Mouse (Mus musculus) forebrain, embryonic 11.5 days (tissue): ENCODE measurements at regions not wholly inside any gene's neighbourhood (a gene's known extent, or its start where the extent isn't known, plus 50 kb on each side); places are given as distances from the start of the nearest gene placed in this dataset.
"Not testable (repeated sequence)": the region's sequence is repeated elsewhere in the genome, so short reads cannot be mapped to it uniquely, and the experiment has no call there.

Experiments used
- ATAC-seq: fragments of 200-750 bp; cut with Nextera tagmentation; replicated peaks from 2 replicates; pipeline ENCODE4 v1.8.0; 2017; ENCODE audit warnings: moderate TSS enrichment; ENCODE audit not compliant: low FRiP score
- DNase-seq: peaks from one replicate; pipeline ENCODE4 v3.0.0-alpha.2; 2017; ENCODE audit warnings: low spot score
- H3K27ac ChIP-seq: fragments of 300-500 bp; sonication (generic); 2 replicates; pipeline ENCODE4 v1.5.1; 2014; ENCODE audit warnings: low read depth, low read length
- H3K27me3 ChIP-seq: fragments of 300-500 bp; sonication (generic); 2 replicates; pipeline ENCODE4 v1.6.1; 2014; ENCODE audit warnings: mild to moderate bottlenecking, low read length, mixed read lengths; ENCODE audit not compliant: control insufficient read depth, insufficient read depth
- H3K36me3 ChIP-seq: fragments of 300-500 bp; sonication (generic); 2 replicates; pipeline ENCODE4 v1.6.1; 2014; ENCODE audit warnings: mild to moderate bottlenecking, low read length, moderate library complexity, mixed read lengths; ENCODE audit not compliant: control insufficient read depth, insufficient read depth
- H3K4me1 ChIP-seq: fragments of 300-500 bp; sonication (generic); replicated peaks from 2 replicates; pipeline ENCODE4 v1.6.1; 2014; ENCODE audit warnings: low read length, mixed read lengths; ENCODE audit not compliant: control insufficient read depth, insufficient read depth
- H3K4me2 ChIP-seq: fragments of 300-500 bp; sonication (generic); 2 replicates; pipeline ENCODE4 v1.6.1; 2014; ENCODE audit warnings: low read depth, mild to moderate bottlenecking, low read length, moderate library complexity, mixed read lengths; ENCODE audit not compliant: severe bottlenecking
- H3K4me3 ChIP-seq: fragments of 300-500 bp; sonication (generic); 2 replicates; pipeline ENCODE4 v1.5.1; 2014; ENCODE audit warnings: low read depth, low read length
- H3K9ac ChIP-seq: fragments of 300-500 bp; sonication (generic); 2 replicates; pipeline ENCODE4 v1.6.1; 2014; ENCODE audit warnings: low read length
- H3K9me3 ChIP-seq: fragments of 300-500 bp; sonication (generic); 2 replicates; pipeline ENCODE4 v1.6.1; 2016; ENCODE audit warnings: low read length, mixed read lengths; ENCODE audit not compliant: control insufficient read depth
- WGBS: fragments of 180-500 bp; shearing (Covaris S2); extraction: QIAGEN DNeasy Blood & Tissue Kit; methylation state at CpG from one replicate; pipeline ENCODE4 v1.1.7; 2014; 5-methylcytosine and 5-hydroxymethylcytosine counted together

DNA sequence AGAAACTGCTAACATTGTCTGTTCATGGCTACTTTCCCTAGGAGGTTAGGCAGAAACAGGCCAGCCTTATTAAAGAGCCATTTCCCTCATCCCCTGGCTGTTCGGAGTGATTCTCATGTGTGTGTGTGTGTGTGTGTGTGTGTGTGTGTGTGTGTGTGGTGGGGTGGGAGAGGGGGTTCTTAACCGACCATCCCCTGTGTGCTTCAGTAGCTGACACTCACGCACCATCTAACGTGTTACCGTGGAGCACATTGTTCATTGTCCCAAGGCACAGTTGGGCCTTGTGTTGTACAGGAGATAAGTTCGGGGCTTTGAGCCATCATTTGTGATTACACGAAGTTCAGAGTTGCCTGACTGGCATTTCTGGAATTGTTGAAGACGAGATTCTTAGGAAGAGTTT, 97.8 kb upstream of the Arl4c start:
- Histone ChIP-seq H3K4me3 (no peak overlapping the region), H3K27ac (no peak overlapping the region), H3K9ac (no peak overlapping the region), H3K36me3 (no peaks in the 10 kb centered on the region), H3K27me3 (no peaks in the 10 kb centered on the region), H3K9me3 (no peaks in the 10 kb centered on the region), H3K4me2 (no peak overlapping the region), H3K4me1 (no peaks in the 10 kb centered on the region; the same call in 1 of the 2 replicates)
- ATAC-seq (0 out of 2 replicates have a peak, but pooled peaks have one; percentile 42), DNase-seq (no peak)
- WGBS: 34% methylated on average over 8 of the region's 8 CpGs

DNA sequence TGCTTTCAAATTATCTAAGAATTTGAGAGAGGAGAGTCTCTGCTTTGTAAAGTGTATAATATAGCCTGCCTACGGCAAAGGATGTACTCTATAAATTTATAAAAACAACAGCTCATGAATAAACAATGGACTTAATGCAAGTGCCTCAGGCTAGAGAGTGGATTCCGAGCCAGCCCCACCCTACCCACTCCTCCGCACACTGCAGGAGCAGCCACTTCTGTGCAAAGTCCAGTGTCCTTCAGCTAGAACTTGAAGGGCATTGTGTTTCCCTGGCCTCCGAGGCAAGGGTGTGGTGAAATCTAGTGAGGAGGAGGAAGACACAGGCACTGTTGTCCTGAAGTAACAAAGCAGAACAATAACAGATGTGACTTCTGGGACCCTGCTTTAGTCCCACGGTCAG, 98.4 kb upstream of the Arl4c start:
- ATAC-seq: no peak
- 42% methylated on average over 5 of the region's 5 CpGs for WGBS
- H3K9me3 ChIP-seq: no peaks in the 10 kb centered on the region
- no peak overlapping the region for H3K4me3 ChIP-seq
- no peak overlapping the region for H3K27ac ChIP-seq
- H3K36me3 ChIP-seq: no peaks in the 10 kb centered on the region
- no peaks in the 10 kb centered on the region for H3K27me3 ChIP-seq
- no peak for DNase-seq
- no peaks in the 10 kb centered on the region; the same call in 1 of the 2 replicates for H3K4me1 ChIP-seq
- no peak overlapping the region for H3K9ac ChIP-seq
- no peak overlapping the region for H3K4me2 ChIP-seq

DNA sequence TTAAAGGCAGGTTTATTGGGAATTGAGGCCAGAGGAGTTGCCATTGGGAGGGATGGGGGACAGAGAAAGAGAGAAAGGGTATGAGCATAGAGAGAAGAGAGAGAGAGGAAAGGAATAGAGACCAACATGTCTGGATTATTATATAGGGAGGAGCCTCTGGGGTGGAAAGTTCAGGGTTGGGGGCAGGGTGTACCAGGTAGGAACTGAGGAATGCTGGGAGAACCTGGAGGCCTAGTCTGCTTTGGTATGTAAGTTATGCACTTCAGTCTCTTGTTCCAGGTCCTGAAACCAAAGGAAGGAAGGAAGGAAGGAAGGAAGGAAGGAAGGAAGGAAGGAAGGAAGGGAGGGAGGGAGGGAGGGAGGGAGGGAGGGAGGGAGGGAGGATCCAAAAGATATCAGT, 99.1 kb upstream of the Arl4c start:
- DNase-seq, H3K4me3 ChIP-seq, H3K27me3 ChIP-seq, ATAC-seq, H3K4me1 ChIP-seq, H3K27ac ChIP-seq, H3K4me2 ChIP-seq, H3K9me3 ChIP-seq, H3K9ac ChIP-seq, H3K36me3 ChIP-seq: not testable (repeated sequence)

DNA sequence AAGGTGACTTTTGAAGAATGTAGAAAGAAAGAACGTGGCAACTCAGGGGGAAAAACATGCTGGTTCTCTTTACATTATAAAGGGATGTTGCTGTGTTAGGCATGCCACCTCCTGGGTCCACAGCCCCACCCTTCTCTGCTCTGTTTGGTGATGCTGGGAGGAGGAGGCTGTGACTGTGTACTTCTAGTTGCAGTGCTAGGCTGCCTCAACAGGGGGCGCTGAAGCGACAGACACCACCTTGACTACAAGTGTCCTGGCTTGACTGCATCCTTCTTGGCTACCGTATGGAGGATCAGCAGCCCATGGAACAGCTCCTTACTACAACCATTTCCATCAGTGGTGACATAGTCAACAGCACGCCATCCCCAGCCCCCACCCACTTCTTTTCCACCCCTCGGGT, 104.9 kb upstream of the Arl4c start:
- H3K27me3 ChIP-seq: no peaks in the 10 kb centered on the region
- H3K4me1 ChIP-seq: no peaks in the 10 kb centered on the region
- DNase-seq (peak; percentile 60), ATAC-seq (no peak)
- no peak overlapping the region for H3K27ac ChIP-seq
- no peaks in the 10 kb centered on the region for H3K9me3 ChIP-seq
- H3K9ac ChIP-seq: no peak overlapping the region
- WGBS: 56% methylated on average over 6 of the region's 6 CpGs
- H3K36me3 ChIP-seq: no peaks in the 10 kb centered on the region
- no peak overlapping the region for H3K4me2 ChIP-seq
- no peak overlapping the region for H3K4me3 ChIP-seq

DNA sequence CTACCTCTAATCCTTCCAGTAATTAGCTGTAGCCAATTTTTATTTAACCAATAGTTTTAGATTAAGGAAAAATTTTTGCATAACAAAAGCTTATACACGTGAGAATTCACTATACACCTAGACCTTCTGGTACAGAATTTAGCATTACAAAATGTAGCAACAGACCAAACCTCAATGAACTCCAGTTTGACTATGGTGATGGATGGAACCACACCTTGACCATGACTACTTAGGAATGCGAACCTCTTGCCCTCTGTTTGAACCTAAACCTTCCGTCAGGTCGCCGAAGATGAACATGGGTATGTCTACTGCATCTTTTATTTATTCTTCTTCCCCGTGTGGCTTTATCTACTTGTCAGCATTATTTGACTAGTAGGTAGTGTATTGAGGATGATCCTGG, 105.9 kb upstream of the Arl4c start:
- H3K27me3 ChIP-seq: no peaks in the 10 kb centered on the region
- H3K36me3 ChIP-seq: no peaks in the 10 kb centered on the region
- no peak overlapping the region for H3K4me3 ChIP-seq
- no peaks in the 10 kb centered on the region for H3K9me3 ChIP-seq
- H3K4me2 ChIP-seq: no peak overlapping the region
- no peak overlapping the region for H3K9ac ChIP-seq
- ATAC-seq (no peak), DNase-seq (no peak)
- H3K27ac ChIP-seq: no peak overlapping the region
- WGBS: 88% methylated on average over 6 of the region's 6 CpGs
- H3K4me1 ChIP-seq: peaks cover under 1% of the 10 kb centered on the region; the same call in 1 of the 2 replicates

DNA sequence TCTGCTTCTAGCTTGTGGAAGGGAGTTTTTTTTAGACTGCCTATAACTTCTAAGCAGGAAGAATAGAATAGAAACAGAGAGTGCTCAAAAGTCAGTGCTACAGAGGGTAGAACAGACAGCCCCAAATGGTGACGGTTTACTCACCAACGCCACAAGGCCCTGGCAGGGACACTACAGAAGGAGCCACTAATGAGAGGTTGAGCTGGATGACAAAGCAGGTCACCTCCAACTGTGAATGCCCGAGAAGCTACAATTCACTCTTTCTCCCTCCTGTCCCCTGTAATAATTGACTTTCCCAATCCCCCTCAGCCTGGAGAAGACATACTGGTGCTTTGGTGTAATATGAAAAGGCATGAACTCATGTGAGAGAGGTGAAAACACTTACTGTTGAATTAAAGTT, 106.5 kb upstream of the Arl4c start:
- 28% methylated on average over 3 of the region's 3 CpGs for WGBS

DNA sequence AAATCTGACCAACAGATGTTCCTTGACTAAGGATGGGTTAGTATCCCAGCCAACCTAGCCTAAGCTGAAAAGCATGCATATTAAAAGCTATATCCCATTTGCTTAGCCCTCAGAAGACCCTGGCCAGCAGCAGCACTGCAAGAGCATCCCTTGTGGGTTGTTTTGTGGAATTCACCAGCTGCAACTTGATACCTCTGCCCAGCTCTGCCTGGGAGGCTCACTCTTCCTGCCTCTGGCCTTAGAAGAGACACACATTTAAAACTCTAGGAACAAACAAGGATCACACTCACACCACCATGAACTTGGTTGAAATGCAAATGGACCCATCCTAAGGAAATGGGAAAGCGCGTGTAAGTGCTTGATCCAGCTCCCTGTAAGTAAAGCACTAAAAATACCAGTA, 107.7 kb upstream of the Arl4c start:
- Histone ChIP-seq H3K4me3 (no peak overlapping the region), H3K4me1 (peaks cover 5% of the 10 kb centered on the region; the same call in 1 of the 2 replicates), H3K27ac (no peak overlapping the region), H3K4me2 (no peak overlapping the region), H3K27me3 (no peaks in the 10 kb centered on the region), H3K36me3 (no peaks in the 10 kb centered on the region), H3K9ac (no peak overlapping the region), H3K9me3 (no peaks in the 10 kb centered on the region)
- DNase-seq (no peak), ATAC-seq (no peak)
- WGBS: 73% methylated on average over 2 of the region's 2 CpGs

More for the DNA sequence above, 106.5 kb upstream of the Arl4c start:
- no peak for ATAC-seq
- no peaks in the 10 kb centered on the region for H3K27me3 ChIP-seq
- H3K4me3 ChIP-seq: no peak overlapping the region
- no peaks in the 10 kb centered on the region for H3K36me3 ChIP-seq
- no peak for DNase-seq
- H3K4me2 ChIP-seq: no peak overlapping the region
- no peaks in the 10 kb centered on the region for H3K9me3 ChIP-seq
- no peak overlapping the region for H3K27ac ChIP-seq
- H3K9ac ChIP-seq: no peak overlapping the region
- peaks cover 5% of the 10 kb centered on the region; the same call in 1 of the 2 replicates for H3K4me1 ChIP-seq

DNA sequence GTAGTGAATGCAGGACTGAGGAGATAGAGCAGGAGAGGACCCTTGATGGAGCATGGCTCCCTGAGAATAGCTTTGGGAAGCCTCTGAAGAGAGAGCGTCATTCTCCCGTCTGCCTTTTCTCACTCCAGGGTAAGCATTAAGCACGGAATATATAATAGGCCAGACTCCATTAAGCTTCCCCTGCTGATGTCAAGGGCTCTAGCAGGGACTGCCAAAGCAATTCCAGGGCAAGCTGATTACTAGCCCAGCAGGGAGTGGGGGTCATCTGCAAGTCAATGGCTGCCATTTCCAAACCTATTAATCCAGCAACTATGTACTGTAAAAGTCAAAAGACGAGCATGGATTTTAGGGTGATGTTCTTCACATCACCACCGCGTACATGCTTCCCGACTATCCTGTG, 111.2 kb upstream of the Arl4c start:
- Histone ChIP-seq H3K9ac (no peak overlapping the region), H3K27ac (no peak overlapping the region), H3K4me2 (no peak overlapping the region), H3K36me3 (no peaks in the 10 kb centered on the region), H3K9me3 (no peaks in the 10 kb centered on the region), H3K4me1 (peaks cover 5% of the 10 kb centered on the region; the same call in 1 of the 2 replicates), H3K27me3 (no peaks in the 10 kb centered on the region), H3K4me3 (no peak overlapping the region)
- 30% methylated on average over 7 of the region's 7 CpGs for WGBS
- ATAC-seq (no peak), DNase-seq (no peak)

DNA sequence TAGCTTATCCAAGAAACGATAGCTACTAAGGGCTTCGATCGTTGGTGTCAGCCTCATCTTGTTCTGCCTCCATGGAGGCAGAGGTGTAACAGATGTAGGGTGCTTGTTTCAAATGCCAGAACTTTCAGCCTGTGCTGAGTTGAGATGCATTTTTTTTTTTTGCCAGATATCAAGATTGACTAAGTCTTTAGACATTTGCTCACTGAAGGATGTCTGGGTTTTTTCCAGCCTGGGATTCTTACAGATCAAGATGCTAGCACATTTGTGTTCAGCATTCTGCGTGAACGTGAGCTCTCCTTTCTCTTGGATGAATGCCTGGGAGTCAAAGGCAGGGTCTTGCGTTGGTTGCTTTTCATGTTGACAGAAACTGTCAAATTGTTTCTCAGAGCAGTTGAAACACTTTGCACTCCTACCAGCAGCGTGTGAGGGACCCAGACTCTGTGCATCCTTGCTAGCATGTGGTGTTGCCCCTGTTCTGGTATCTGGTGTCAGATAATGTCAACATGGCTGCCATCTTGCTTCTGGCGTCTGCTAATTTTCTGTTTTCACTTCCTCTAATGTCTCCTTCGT, 114.4 kb upstream of the Arl4c start:
- Histone ChIP-seq H3K9ac (no peak overlapping the region), H3K27ac (no peak overlapping the region), H3K27me3 (no peaks in the 10 kb centered on the region), H3K4me1 (peaks cover 5% of the 10 kb centered on the region; the same call in 1 of the 2 replicates), H3K4me2 (no peak overlapping the region), H3K9me3 (no peaks in the 10 kb centered on the region), H3K4me3 (no peak overlapping the region), H3K36me3 (no peaks in the 10 kb centered on the region)
- DNase-seq (no peak), ATAC-seq (no peak)
- 92% methylated on average over 9 of the region's 9 CpGs for WGBS
